Mouse (Mus musculus) testis, adult 2 months (tissue): ENCODE results near the gene Me1. TPM values are rescaled to one million over a fixed set of nuclear protein-coding genes. Genes with fewer than 3 reads are reported as not detected.

ENCODE experiments used
- H3K27ac ChIP-seq: fragments of 200-500 bp; 2 replicates; pipeline ENCODE4 v1.5.1; 2012; ENCODE audit warnings: low read depth, low read length; ENCODE audit not compliant: control insufficient read depth, insufficient read depth
- H3K27me3 ChIP-seq: fragments of 200-500 bp; 2 replicates; pipeline ENCODE4 v1.6.1; 2012; ENCODE audit warnings: mild to moderate bottlenecking, low read length, moderate library complexity; ENCODE audit not compliant: control insufficient read depth, insufficient read depth
- H3K36me3 ChIP-seq: fragments of 200-500 bp; 2 replicates; pipeline ENCODE4 v1.6.1; 2012; ENCODE audit warnings: mild to moderate bottlenecking, low read length; ENCODE audit not compliant: control insufficient read depth, insufficient read depth
- H3K4me1 ChIP-seq: fragments of 200-500 bp; 2 replicates; pipeline ENCODE4 v1.6.1; 2012; ENCODE audit warnings: low read length; ENCODE audit not compliant: control insufficient read depth, insufficient read depth
- H3K4me3 ChIP-seq: fragments of 200-500 bp; 2 replicates; pipeline ENCODE4 v1.5.1; 2012; ENCODE audit warnings: low read depth, mild to moderate bottlenecking, low read length, moderate library complexity, mixed read lengths; ENCODE audit not compliant: control insufficient read depth
- CTCF ChIP-seq: fragments of 200-500 bp; IDR thresholded peaks from 2 replicates; pipeline ENCODE4 v1.5.1; 2012; ENCODE audit warnings: low read depth, mild to moderate bottlenecking, inconsistent platforms, low read length, moderate library complexity; ENCODE audit not compliant: control insufficient read depth, insufficient read depth, insufficient replicate concordance
- POLR2A ChIP-seq: fragments of 200-500 bp; IDR thresholded peaks from 2 replicates; pipeline ENCODE4 v1.6.1; 2012; ENCODE audit warnings: low read depth, mild to moderate bottlenecking, inconsistent platforms, low read length, moderate library complexity; ENCODE audit not compliant: control insufficient read depth
- polyA plus RNA-seq: library from polyadenylated mRNA; depleted of rRNA; stranded (reverse); fragments of >200 nt; gene quantifications from 2 replicates; pipeline ENCODE4 v1.2.3, GENCODE M21; 2012

Me1 gene
- polyA plus RNA-seq, 1 experiment = 144 TPM

DNA sequence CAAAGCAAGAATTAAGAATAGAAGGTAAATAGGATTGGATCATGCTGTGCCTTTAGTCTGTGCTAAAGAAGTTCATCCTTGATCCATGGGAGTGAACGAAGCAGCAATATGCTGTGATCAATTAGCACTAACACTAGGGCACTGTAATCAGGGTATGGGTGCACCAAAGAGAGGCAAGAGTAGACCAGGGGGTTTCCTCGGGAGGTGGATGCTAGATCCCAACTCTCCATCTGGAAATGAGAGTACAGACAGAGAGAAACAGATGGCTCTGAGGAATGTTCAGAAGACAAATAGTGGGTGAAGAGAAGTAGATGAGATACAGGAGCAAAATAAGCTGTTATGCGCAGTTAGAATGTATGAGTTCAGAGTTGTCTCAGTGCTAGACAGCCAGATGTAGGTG lies 68.8 kb downstream of the Me1 start:
- Histone ChIP-seq H3K4me1 (no peaks in the 10 kb centered on the region), H3K4me3 (no peak overlapping the region), H3K36me3 (no peaks in the 10 kb centered on the region; the same call in 1 of the 2 replicates), H3K27me3 (no peaks in the 10 kb centered on the region), H3K27ac (no peak overlapping the region)
- TF ChIP-seq CTCF (no peak), POLR2A (no peak)

GRCm38 (mm10) chr9:86624781-86625180 lies 71.0 kb downstream of the Me1 start:
- Histone ChIP-seq H3K27ac (no peak overlapping the region), H3K4me1 (no peaks in the 10 kb centered on the region), H3K4me3 (no peak overlapping the region), H3K36me3 (no peaks in the 10 kb centered on the region; the same call in 1 of the 2 replicates), H3K27me3 (no peaks in the 10 kb centered on the region)
- no peak for TF ChIP-seq CTCF
- no peak for TF ChIP-seq POLR2A

GRCm38 (mm10) chr9:86624039-86624438 lies 71.7 kb downstream of the Me1 start:
- Histone ChIP-seq H3K27ac (0 out of 2 replicates have a peak overlapping the region, but pooled peaks have one; percentile 53), H3K27me3 (no peaks in the 10 kb centered on the region), H3K36me3 (peaks cover 2% of the 10 kb centered on the region), H3K4me1 (no peaks in the 10 kb centered on the region), H3K4me3 (no peak overlapping the region)
- TF ChIP-seq POLR2A = no peak
- TF ChIP-seq CTCF = no peak

DNA sequence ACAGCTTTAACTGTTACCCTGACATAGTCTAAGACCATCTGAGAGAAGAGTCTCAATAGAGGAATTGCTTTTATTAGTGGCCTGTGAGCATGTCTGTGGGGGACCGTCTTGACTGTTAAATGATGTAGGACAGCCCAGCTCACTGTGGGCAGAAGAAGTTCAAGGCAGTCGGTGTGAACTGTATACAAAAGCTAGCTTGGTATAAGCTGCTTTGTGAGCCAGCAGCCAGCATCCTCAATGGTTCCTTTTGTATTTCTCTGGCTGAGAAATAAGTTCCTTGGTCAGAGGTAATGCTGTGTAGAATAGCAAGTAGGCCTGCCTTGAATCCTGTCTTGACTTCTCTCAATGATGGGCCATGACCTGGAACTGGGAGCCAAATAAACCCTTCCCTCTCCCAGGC lies 73.7 kb downstream of the Me1 start:
- Histone ChIP-seq H3K27ac (no peak overlapping the region), H3K36me3 (peaks cover 4% of the 10 kb centered on the region), H3K4me1 (no peaks in the 10 kb centered on the region; the same call in 1 of the 2 replicates), H3K4me3 (no peak overlapping the region), H3K27me3 (no peaks in the 10 kb centered on the region)
- TF ChIP-seq POLR2A (no peak), CTCF (no peak)

- Histone ChIP-seq H3K27me3 (no peaks in the 10 kb centered on the region), H3K4me1 (no peaks in the 10 kb centered on the region; the same call in 1 of the 2 replicates), H3K27ac (peak overlapping the region; percentile 17; the same call in 1 of the 2 replicates), H3K36me3 (peaks cover 4% of the 10 kb centered on the region), H3K4me3 (no peak overlapping the region)
- TF ChIP-seq CTCF (no peak), POLR2A (no peak)
Observed at GRCm38 (mm10) chr9:86619341-86620139, 76.2 kb downstream of the Me1 start.

DNA sequence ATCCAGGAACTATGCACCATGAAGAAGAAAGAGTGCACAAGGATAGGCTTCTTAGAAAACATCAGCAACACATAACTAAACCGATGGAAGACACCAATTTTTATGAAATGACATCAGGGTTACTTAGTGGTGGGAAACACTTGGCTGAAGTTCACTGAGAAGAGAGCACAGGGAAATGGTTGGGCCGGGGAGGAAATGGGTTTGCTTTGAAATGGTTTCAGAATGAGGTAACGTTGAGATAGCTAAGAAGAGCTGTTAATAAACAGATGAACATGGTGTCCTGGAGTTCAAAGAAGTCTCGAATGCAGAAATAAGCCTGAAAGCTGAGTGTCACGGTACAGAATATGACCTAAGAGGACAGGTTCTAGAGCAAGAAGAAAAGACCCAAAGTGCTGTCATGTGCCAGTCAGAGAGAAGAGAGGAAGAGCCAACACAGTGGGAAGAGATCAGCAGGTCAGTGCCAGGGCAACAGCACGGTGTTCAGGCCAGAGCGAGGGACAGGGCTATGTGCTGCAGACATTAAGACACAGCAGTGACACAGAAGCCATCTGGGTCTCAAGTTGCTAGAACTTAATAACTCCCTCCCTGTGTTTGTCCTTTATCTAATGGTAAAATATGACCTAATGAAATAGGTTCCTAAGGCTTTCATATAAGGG lies 77.8 kb downstream of the Me1 start:
- TF ChIP-seq CTCF = no peak
- TF ChIP-seq POLR2A = no peak; the same call in 1 of the 2 replicates
- Histone ChIP-seq H3K27me3 (no peaks in the 10 kb centered on the region), H3K4me1 (no peaks in the 10 kb centered on the region; the same call in 1 of the 2 replicates), H3K36me3 (peaks cover 4% of the 10 kb centered on the region), H3K4me3 (peak overlapping the region; percentile 71), H3K27ac (peak overlapping the region; percentile 72)

GRCm38 (mm10) chr9:86615765-86616164 lies 80.0 kb downstream of the Me1 start:
- no peak overlapping the region for H3K27ac ChIP-seq
- no peaks in the 10 kb centered on the region; the same call in 1 of the 2 replicates for H3K4me1 ChIP-seq
- H3K4me3 ChIP-seq = no peak overlapping the region
- peaks cover 5% of the 10 kb centered on the region for H3K36me3 ChIP-seq
- no peaks in the 10 kb centered on the region for H3K27me3 ChIP-seq
- TF ChIP-seq CTCF = no peak
- no peak for TF ChIP-seq POLR2A
